Mouse (Mus musculus): ENCODE data around the gene Ccdc157. TPM values are rescaled to one million over a fixed set of nuclear protein-coding genes. Genes with fewer than 3 reads are reported as not detected.
A peak's percentile ranks its signal among the peaks of the same experiment; 100 is the strongest.
"Not testable (repeated sequence)": the region's sequence is repeated elsewhere in the genome, so short reads cannot be mapped to it uniquely, and the experiment has no call there.

Gene Ccdc157
- polyA plus RNA-seq, 1 experiment from 2014 or later, result 2.3 TPM

DNA sequence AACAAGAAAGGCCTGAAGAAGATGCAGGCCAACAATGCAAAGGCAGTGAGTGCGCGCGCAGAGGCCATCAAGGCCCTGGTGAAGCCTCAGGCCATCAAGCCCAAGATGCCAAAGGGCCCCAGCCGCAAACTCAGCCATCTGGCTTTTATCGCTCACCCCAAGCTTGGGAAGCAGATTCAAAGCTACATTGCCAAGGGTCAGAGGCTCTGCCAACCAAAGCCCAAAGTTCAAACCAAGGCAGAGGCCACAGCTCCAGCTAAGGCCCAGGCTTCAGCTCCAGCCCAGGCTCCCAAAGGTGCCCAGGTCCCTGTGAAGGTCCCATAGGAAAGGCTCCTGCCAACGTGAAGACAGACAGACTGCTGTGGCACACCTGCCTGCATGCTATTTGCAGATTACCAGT, 52.2 kb downstream of the Ccdc157 start:
- not testable (repeated sequence) for H3K27ac ChIP-seq (ENCODE audit: low read depth, low read length); H3K4me2 ChIP-seq; H3K4me3 ChIP-seq (ENCODE audit: low read depth, low read length); H3K4me1 ChIP-seq (replicated peaks; ENCODE audit: control insufficient read depth, insufficient read depth, low read length); DNase-seq (ENCODE audit: low spot score); H3K27me3 ChIP-seq (replicated peaks; ENCODE audit: control insufficient read depth, insufficient read depth, low read length); H3K9me3 ChIP-seq (ENCODE audit: control insufficient read depth, low read length); ATAC-seq (replicated peaks; ENCODE audit: low FRiP score); H3K36me3 ChIP-seq (ENCODE audit: control insufficient read depth, insufficient read depth, low read length); H3K9ac ChIP-seq (ENCODE audit: low read depth, low read length)
- WGBS, result 90% methylated on average over 6 of the region's 6 CpGs

DNA sequence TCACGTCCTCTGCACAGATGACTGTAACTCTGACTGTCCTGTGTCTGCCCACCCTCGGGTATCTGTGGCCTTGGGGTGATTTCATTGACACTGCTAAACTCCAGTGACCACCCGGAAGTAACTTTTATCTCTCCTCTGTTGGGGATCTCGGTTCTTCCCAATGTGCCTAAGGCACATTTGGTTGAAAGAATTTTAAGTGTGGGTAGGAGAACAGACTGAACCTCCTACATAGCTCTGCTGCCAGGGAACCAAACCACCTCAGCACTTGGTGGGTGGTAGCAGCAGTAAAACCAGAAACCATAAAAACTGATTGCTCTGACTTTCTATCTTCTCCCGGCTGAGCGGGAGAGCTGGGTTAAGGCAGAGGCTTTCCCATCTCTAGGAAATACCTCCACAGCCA, 54.6 kb downstream of the Ccdc157 start:
- Histone ChIP-seq H3K4me2 (no peak overlapping the region), H3K4me1 (replicated peaks; ENCODE audit: control insufficient read depth, insufficient read depth, low read length) (no peaks in the 10 kb centered on the region), H3K27ac (ENCODE audit: low read depth, low read length) (no peak overlapping the region), H3K9ac (ENCODE audit: low read depth, low read length) (no peak overlapping the region), H3K36me3 (ENCODE audit: control insufficient read depth, insufficient read depth, low read length) (no peaks in the 10 kb centered on the region), H3K4me3 (ENCODE audit: low read depth, low read length) (no peak overlapping the region), H3K27me3 (replicated peaks; ENCODE audit: control insufficient read depth, insufficient read depth, low read length) (no peaks in the 10 kb centered on the region), H3K9me3 (ENCODE audit: control insufficient read depth, low read length) (no peaks in the 10 kb centered on the region)
- DNase-seq (ENCODE audit: low spot score) (no peak), ATAC-seq (replicated peaks; ENCODE audit: low FRiP score) (no peak)
- WGBS, result 66% methylated on average over 6 of the region's 6 CpGs

- no peaks in the 10 kb centered on the region for H3K9me3 ChIP-seq (ENCODE audit: control insufficient read depth, low read length)
- no peak for ATAC-seq (replicated peaks; ENCODE audit: low FRiP score)
- DNase-seq (ENCODE audit: low spot score), result no peak
- no peak overlapping the region for H3K9ac ChIP-seq (ENCODE audit: low read depth, low read length)
- H3K4me2 ChIP-seq, result no peak overlapping the region
- H3K4me3 ChIP-seq (ENCODE audit: low read depth, low read length), result no peak overlapping the region
- H3K27ac ChIP-seq (ENCODE audit: low read depth, low read length), result no peak overlapping the region
- no peaks in the 10 kb centered on the region for H3K36me3 ChIP-seq (ENCODE audit: control insufficient read depth, insufficient read depth, low read length)
- H3K27me3 ChIP-seq (replicated peaks; ENCODE audit: control insufficient read depth, insufficient read depth, low read length), result no peaks in the 10 kb centered on the region
- H3K4me1 ChIP-seq (replicated peaks; ENCODE audit: control insufficient read depth, insufficient read depth, low read length), result no peaks in the 10 kb centered on the region
- WGBS, result 89% methylated on average over 5 of the region's 5 CpGs
These were observed 55.1 kb downstream of the Ccdc157 start for GRCm38 (mm10) chr11:4104989-4105388.

DNA sequence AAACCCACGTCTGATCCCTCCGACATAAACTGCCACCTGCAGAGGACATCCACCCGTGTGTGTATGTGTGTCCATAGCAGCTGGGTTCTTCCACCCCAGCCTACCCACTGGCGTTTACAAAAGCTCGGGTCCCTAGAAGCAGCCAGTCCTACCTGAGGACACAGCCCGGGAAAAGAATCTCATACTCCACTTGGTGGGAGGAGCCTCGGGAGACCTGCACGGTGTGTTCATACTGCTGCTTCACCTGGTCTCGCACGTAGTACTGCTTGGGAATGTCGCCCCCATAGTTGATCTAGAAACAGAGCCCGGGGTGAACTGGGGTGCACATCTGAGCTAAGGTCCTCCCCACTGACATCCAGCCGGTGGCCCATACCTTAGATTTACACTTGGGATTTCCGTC, 56.6 kb downstream of the Ccdc157 start:
- H3K27ac ChIP-seq (ENCODE audit: low read depth, low read length), result no peak overlapping the region
- no peak overlapping the region for H3K9ac ChIP-seq (ENCODE audit: low read depth, low read length)
- no peaks in the 10 kb centered on the region for H3K9me3 ChIP-seq (ENCODE audit: control insufficient read depth, low read length)
- ATAC-seq (replicated peaks; ENCODE audit: low FRiP score) (no peak), DNase-seq (ENCODE audit: low spot score) (no peak)
- H3K27me3 ChIP-seq (replicated peaks; ENCODE audit: control insufficient read depth, insufficient read depth, low read length), result no peaks in the 10 kb centered on the region
- H3K4me2 ChIP-seq, result no peak overlapping the region
- H3K4me1 ChIP-seq (replicated peaks; ENCODE audit: control insufficient read depth, insufficient read depth, low read length), result no peaks in the 10 kb centered on the region
- 79% methylated on average over 14 of the region's 14 CpGs for WGBS
- H3K4me3 ChIP-seq (ENCODE audit: low read depth, low read length), result no peak overlapping the region
- no peaks in the 10 kb centered on the region for H3K36me3 ChIP-seq (ENCODE audit: control insufficient read depth, insufficient read depth, low read length)

DNA sequence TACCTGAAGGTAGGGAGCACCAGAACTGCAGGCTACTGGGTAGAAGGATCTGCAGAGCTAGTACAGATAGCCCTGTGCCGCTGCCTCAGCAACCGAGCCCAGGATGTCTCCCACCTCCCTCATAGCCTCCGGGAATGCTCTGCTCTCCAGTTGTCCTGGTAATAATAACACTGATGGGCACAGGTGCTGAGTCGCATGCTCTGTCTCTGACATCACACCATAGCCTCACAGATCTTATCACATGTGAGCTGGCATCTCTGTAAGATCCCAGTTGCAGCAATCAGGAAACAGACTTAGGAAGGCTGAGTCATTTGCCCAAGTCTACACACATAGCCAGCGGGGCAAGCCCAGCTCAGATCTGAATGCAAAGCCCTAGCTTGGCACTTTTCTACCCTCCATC, 58.2 kb downstream of the Ccdc157 start:
- Histone ChIP-seq H3K36me3 (ENCODE audit: control insufficient read depth, insufficient read depth, low read length) (no peaks in the 10 kb centered on the region), H3K27me3 (replicated peaks; ENCODE audit: control insufficient read depth, insufficient read depth, low read length) (no peaks in the 10 kb centered on the region), H3K27ac (ENCODE audit: low read depth, low read length) (no peak overlapping the region), H3K4me3 (ENCODE audit: low read depth, low read length) (no peak overlapping the region), H3K4me1 (replicated peaks; ENCODE audit: control insufficient read depth, insufficient read depth, low read length) (peaks cover 4% of the 10 kb centered on the region; the same call in 1 of the 2 replicates), H3K9me3 (ENCODE audit: control insufficient read depth, low read length) (no peaks in the 10 kb centered on the region), H3K9ac (ENCODE audit: low read depth, low read length) (no peak overlapping the region), H3K4me2 (no peak overlapping the region)
- no peak for ATAC-seq (replicated peaks; ENCODE audit: low FRiP score)
- 78% methylated on average over 5 of the region's 5 CpGs for WGBS
- DNase-seq (ENCODE audit: low spot score), result no peak

- Histone ChIP-seq H3K9ac (ENCODE audit: low read depth, low read length) (no peak overlapping the region), H3K36me3 (ENCODE audit: control insufficient read depth, insufficient read depth, low read length) (no peaks in the 10 kb centered on the region), H3K9me3 (ENCODE audit: control insufficient read depth, low read length) (no peaks in the 10 kb centered on the region), H3K27ac (ENCODE audit: low read depth, low read length) (no peak overlapping the region), H3K4me3 (ENCODE audit: low read depth, low read length) (no peak overlapping the region), H3K4me2 (no peak overlapping the region), H3K27me3 (replicated peaks; ENCODE audit: control insufficient read depth, insufficient read depth, low read length) (no peaks in the 10 kb centered on the region), H3K4me1 (replicated peaks; ENCODE audit: control insufficient read depth, insufficient read depth, low read length) (peaks cover 9% of the 10 kb centered on the region)
- WGBS, result 75% methylated on average over 3 of the region's 3 CpGs
- DNase-seq (ENCODE audit: low spot score), result no peak
- ATAC-seq (replicated peaks; ENCODE audit: low FRiP score), result no peak
These were observed 60.6 kb downstream of the Ccdc157 start for GRCm38 (mm10) chr11:4099447-4099846.

DNA sequence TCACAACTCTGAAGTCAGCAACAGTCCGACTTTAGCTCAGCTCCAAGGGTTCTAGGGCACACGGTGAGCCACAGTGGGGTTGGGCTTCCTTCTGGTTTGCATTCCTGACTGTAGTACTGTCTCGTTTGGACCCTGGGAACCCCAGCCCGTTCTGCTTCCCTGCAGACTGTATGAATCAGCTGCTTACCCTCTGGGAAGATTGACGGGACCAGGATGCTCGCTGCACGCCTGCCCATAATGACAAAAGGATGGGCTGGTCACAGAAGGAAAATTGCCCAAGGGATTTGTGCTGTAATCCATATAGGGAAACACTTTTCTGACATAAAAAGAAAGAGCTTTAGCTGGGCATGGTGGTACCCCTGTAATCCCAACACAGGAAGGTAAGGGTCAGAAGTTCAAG, 61.3 kb downstream of the Ccdc157 start:
- Histone ChIP-seq H3K9ac (ENCODE audit: low read depth, low read length) (no peak overlapping the region), H3K4me3 (ENCODE audit: low read depth, low read length) (no peak overlapping the region), H3K9me3 (ENCODE audit: control insufficient read depth, low read length) (no peaks in the 10 kb centered on the region), H3K27me3 (replicated peaks; ENCODE audit: control insufficient read depth, insufficient read depth, low read length) (no peaks in the 10 kb centered on the region), H3K36me3 (ENCODE audit: control insufficient read depth, insufficient read depth, low read length) (peaks cover 2% of the 10 kb centered on the region; the same call in 1 of the 2 replicates), H3K27ac (ENCODE audit: low read depth, low read length) (no peak overlapping the region), H3K4me2 (no peak overlapping the region), H3K4me1 (replicated peaks; ENCODE audit: control insufficient read depth, insufficient read depth, low read length) (peaks cover 14% of the 10 kb centered on the region)
- 77% methylated on average over 7 of the region's 7 CpGs for WGBS
- ATAC-seq (replicated peaks; ENCODE audit: low FRiP score) (no peak), DNase-seq (ENCODE audit: low spot score) (no peak)

- DNase-seq (ENCODE audit: low spot score) (no peak), ATAC-seq (replicated peaks; ENCODE audit: low FRiP score) (no peak)
- Histone ChIP-seq H3K9ac (ENCODE audit: low read depth, low read length) (no peak overlapping the region), H3K27me3 (replicated peaks; ENCODE audit: control insufficient read depth, insufficient read depth, low read length) (no peaks in the 10 kb centered on the region), H3K4me3 (ENCODE audit: low read depth, low read length) (no peak overlapping the region), H3K4me2 (no peak overlapping the region), H3K9me3 (ENCODE audit: control insufficient read depth, low read length) (no peaks in the 10 kb centered on the region), H3K27ac (ENCODE audit: low read depth, low read length) (no peak overlapping the region), H3K4me1 (replicated peaks; ENCODE audit: control insufficient read depth, insufficient read depth, low read length) (peaks cover 18% of the 10 kb centered on the region), H3K36me3 (ENCODE audit: control insufficient read depth, insufficient read depth, low read length) (peaks cover 3% of the 10 kb centered on the region; the same call in 1 of the 2 replicates)
- WGBS, result 67% methylated on average over 8 of the region's 8 CpGs
These were observed 62.0 kb downstream of the Ccdc157 start for GRCm38 (mm10) chr11:4098120-4098519.

GRCm38 (mm10) chr11:4097091-4097621, 62.9 kb downstream of the Ccdc157 start:
- H3K4me1 ChIP-seq (replicated peaks; ENCODE audit: control insufficient read depth, insufficient read depth, low read length), result peaks cover 18% of the 10 kb centered on the region
- peak overlapping the region; percentile 85 for H3K4me2 ChIP-seq
- H3K9ac ChIP-seq (ENCODE audit: low read depth, low read length), result peak overlapping the region; percentile 88
- H3K9me3 ChIP-seq (ENCODE audit: control insufficient read depth, low read length), result no peaks in the 10 kb centered on the region
- WGBS, result 37% methylated on average over 10 of the region's 10 CpGs
- no peak for DNase-seq (ENCODE audit: low spot score)
- H3K4me3 ChIP-seq (ENCODE audit: low read depth, low read length), result peak overlapping the region; percentile 71
- no peaks in the 10 kb centered on the region for H3K27me3 ChIP-seq (replicated peaks; ENCODE audit: control insufficient read depth, insufficient read depth, low read length)
- ATAC-seq (replicated peaks; ENCODE audit: low FRiP score), result no peak
- H3K36me3 ChIP-seq (ENCODE audit: control insufficient read depth, insufficient read depth, low read length), result peaks cover 8% of the 10 kb centered on the region
- peak overlapping the region; percentile 93 for H3K27ac ChIP-seq (ENCODE audit: low read depth, low read length)

Data from liver, embryonic 11.5 days (tissue).